Mouse (Mus musculus): Measurements from ENCODE around the gene Gm2174. TPM values are rescaled to one million over a fixed set of nuclear protein-coding genes. Genes with fewer than 3 reads are reported as not detected.

Gene Gm2174
- polyA plus RNA-seq, 1 experiment from 2014 or later, result not detected

- H3K9ac ChIP-seq (replicated peaks), result peak overlapping the region; percentile 79
- H3K27ac ChIP-seq (replicated peaks), result peak overlapping the region; percentile 95
- H3K36me3 ChIP-seq, result no peaks in the 10 kb centered on the region
- H3K9me3 ChIP-seq, result no peaks in the 10 kb centered on the region
- H3K4me1 ChIP-seq, result 0 out of 2 replicates have a peak, but pooled peaks cover 4% of the 10 kb centered on the region
- no peaks in the 10 kb centered on the region for H3K27me3 ChIP-seq
- H3K4me2 ChIP-seq (replicated peaks), result peak overlapping the region; percentile 57
- peak overlapping the region; percentile 58 for H3K4me3 ChIP-seq
- ATAC-seq (replicated peaks), result peak; percentile 16
- 24% methylated on average over 8 of the region's 8 CpGs for WGBS
Measured at GRCm38 (mm10) chrX:56456379-56456778, 8.6 kb downstream of the Gm2174 start.

- H3K9me3 ChIP-seq, result no peaks in the 10 kb centered on the region
- WGBS, result 77% methylated on average over 14 of the region's 14 CpGs
Measured at GRCm38 (mm10) chrX:56462020-56462933, 14.5 kb downstream of the Gm2174 start.

GRCm38 (mm10) chrX:56464906-56465305 is 17.1 kb downstream of the Gm2174 start:
- Histone ChIP-seq H3K4me2 (replicated peaks) (no peak overlapping the region), H3K4me1 (no peaks in the 10 kb centered on the region), H3K36me3 (no peaks in the 10 kb centered on the region), H3K27ac (replicated peaks) (no peak overlapping the region), H3K4me3 (no peak overlapping the region), H3K9ac (replicated peaks) (no peak overlapping the region), H3K9me3 (no peaks in the 10 kb centered on the region), H3K27me3 (no peaks in the 10 kb centered on the region)
- ATAC-seq (replicated peaks), result no peak
- 78% methylated on average over 1 of the region's 1 CpGs for WGBS

More at GRCm38 (mm10) chrX:56462020-56462933, 14.5 kb downstream of the Gm2174 start:
- Histone ChIP-seq H3K27ac (replicated peaks) (no peak overlapping the region), H3K9ac (replicated peaks) (no peak overlapping the region), H3K27me3 (no peaks in the 10 kb centered on the region), H3K36me3 (no peaks in the 10 kb centered on the region), H3K4me1 (no peaks in the 10 kb centered on the region), H3K4me3 (no peak overlapping the region), H3K4me2 (replicated peaks) (no peak overlapping the region)
- no peak for ATAC-seq (replicated peaks)

GRCm38 (mm10) chrX:56467688-56468087 is 19.9 kb downstream of the Gm2174 start:
- Histone ChIP-seq H3K4me3 (no peak overlapping the region), H3K9me3 (no peaks in the 10 kb centered on the region), H3K27me3 (no peaks in the 10 kb centered on the region), H3K9ac (replicated peaks) (no peak overlapping the region), H3K27ac (replicated peaks) (no peak overlapping the region), H3K4me1 (no peaks in the 10 kb centered on the region), H3K4me2 (replicated peaks) (no peak overlapping the region), H3K36me3 (no peaks in the 10 kb centered on the region)
- ATAC-seq (replicated peaks), result no peak; the same call in 1 of the 2 replicates
- WGBS, result 62% methylated on average over 4 of the region's 4 CpGs

DNA sequence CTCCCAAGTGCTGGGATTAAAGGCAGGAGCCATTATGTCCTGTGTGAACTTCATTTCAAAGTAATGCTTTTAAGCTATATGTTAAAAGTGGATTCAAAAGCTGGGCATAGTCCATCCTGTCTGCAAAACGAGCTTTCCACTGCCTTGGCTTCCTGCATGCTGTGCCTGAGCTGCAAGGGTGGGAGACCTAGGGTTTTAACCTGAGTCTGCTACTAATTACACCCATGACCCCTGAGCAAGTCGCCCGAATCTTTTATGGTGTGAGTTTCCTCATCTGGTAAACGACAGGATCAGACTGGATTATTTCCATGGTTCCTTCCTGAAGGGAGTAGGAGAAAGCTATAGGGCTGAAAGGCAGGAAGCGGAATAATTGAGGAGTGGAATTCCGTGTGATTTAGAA is 20.7 kb downstream of the Gm2174 start:
- WGBS, result 50% methylated on average over 6 of the region's 6 CpGs
- no peaks in the 10 kb centered on the region for H3K9me3 ChIP-seq
- H3K4me2 ChIP-seq (replicated peaks), result no peak overlapping the region
- no peaks in the 10 kb centered on the region for H3K4me1 ChIP-seq
- ATAC-seq (replicated peaks), result no peak
- no peaks in the 10 kb centered on the region for H3K27me3 ChIP-seq
- no peaks in the 10 kb centered on the region for H3K36me3 ChIP-seq
- no peak overlapping the region for H3K27ac ChIP-seq (replicated peaks)
- H3K9ac ChIP-seq (replicated peaks), result no peak overlapping the region
- no peak overlapping the region for H3K4me3 ChIP-seq

DNA sequence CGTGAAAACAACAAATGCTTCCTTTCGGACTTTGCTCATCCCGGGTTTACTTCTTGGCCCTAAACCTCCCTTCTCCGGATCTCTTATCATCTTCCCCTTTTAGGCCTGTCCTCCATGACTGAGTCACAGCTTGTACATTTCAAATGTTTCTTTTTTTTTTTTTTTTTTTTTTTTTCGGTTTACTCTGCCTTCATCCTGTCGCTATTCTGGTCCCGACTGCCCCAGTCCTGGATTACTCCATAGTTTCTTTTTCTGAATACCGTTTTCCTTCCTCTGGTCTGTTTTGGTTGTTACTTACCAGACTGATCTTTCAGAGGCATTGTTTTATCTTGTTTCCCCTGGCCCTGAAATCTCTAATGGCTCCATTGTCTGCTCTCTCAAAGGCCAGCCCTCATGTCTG is 26.3 kb downstream of the Gm2174 start:
- H3K4me1 ChIP-seq, result no peaks in the 10 kb centered on the region
- no peaks in the 10 kb centered on the region for H3K27me3 ChIP-seq
- H3K36me3 ChIP-seq, result no peaks in the 10 kb centered on the region
- 71% methylated on average over 8 of the region's 8 CpGs for WGBS
- H3K4me2 ChIP-seq (replicated peaks), result no peak overlapping the region
- H3K4me3 ChIP-seq, result no peak overlapping the region
- H3K9ac ChIP-seq (replicated peaks), result no peak overlapping the region
- H3K9me3 ChIP-seq, result no peaks in the 10 kb centered on the region
- no peak overlapping the region for H3K27ac ChIP-seq (replicated peaks)
- no peak for ATAC-seq (replicated peaks)

DNA sequence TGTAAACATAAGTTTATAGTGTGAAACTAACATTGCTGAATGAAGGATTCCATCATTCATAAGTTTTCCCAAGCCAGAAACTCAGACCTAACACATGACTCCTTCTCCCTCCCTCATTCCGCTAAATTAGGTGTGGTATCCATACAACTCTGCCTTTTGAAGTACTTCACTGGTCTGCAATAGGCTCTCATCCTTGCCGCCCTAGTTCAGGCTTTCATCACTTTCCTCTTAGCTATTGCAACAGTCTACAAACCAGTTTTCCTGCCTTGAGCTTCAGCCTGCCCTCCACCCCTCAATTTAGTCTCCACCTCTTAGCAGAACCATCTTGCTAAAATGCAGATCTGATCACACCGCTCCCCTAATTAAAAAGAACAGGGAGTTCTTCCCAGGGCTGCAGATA is 29.8 kb downstream of the Gm2174 start:
- no peak overlapping the region for H3K4me3 ChIP-seq
- no peak overlapping the region for H3K27ac ChIP-seq (replicated peaks)
- 83% methylated on average over 3 of the region's 3 CpGs for WGBS
- no peaks in the 10 kb centered on the region for H3K4me1 ChIP-seq
- no peak overlapping the region for H3K9ac ChIP-seq (replicated peaks)
- no peak for ATAC-seq (replicated peaks)
- no peaks in the 10 kb centered on the region for H3K9me3 ChIP-seq
- no peak overlapping the region for H3K4me2 ChIP-seq (replicated peaks)
- H3K27me3 ChIP-seq, result no peaks in the 10 kb centered on the region
- no peaks in the 10 kb centered on the region for H3K36me3 ChIP-seq

GRCm38 (mm10) chrX:56481906-56482305 is 34.1 kb downstream of the Gm2174 start:
- H3K36me3 ChIP-seq, result no peaks in the 10 kb centered on the region
- H3K4me2 ChIP-seq (replicated peaks), result no peak overlapping the region
- no peaks in the 10 kb centered on the region for H3K9me3 ChIP-seq
- no peaks in the 10 kb centered on the region for H3K4me1 ChIP-seq
- no peaks in the 10 kb centered on the region for H3K27me3 ChIP-seq
- no peak overlapping the region for H3K4me3 ChIP-seq
- H3K9ac ChIP-seq (replicated peaks), result no peak overlapping the region
- H3K27ac ChIP-seq (replicated peaks), result no peak overlapping the region
- WGBS, result 70% methylated on average over 3 of the region's 3 CpGs
- ATAC-seq (replicated peaks), result no peak

DNA sequence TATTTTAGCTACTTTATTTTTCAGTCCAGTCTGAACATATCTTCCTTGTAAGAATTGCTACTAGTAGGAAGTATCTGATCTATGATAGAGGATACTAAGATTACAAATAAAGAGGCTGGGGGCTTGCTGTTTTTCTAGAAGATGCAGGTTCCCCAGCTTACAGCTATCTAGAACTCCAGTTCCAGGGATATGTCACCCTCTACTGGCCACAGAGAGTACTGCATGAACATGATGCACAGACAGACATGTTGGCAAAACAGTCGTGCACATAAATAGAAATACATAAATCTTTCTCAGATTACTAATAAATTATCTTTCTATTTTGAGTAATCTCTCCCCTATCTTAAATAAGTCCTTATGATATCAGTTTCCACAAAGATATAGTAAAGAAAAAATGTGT is 42.0 kb downstream of the Gm2174 start:
- Histone ChIP-seq H3K4me1 (no peaks in the 10 kb centered on the region), H3K9me3 (no peaks in the 10 kb centered on the region), H3K27me3 (no peaks in the 10 kb centered on the region), H3K4me3 (no peak overlapping the region), H3K36me3 (no peaks in the 10 kb centered on the region), H3K9ac (replicated peaks) (no peak overlapping the region), H3K27ac (replicated peaks) (no peak overlapping the region), H3K4me2 (replicated peaks) (no peak overlapping the region)
- WGBS, result 26% methylated on average over 1 of the region's 1 CpGs
- no peak for ATAC-seq (replicated peaks)

- Histone ChIP-seq H3K4me1 (no peaks in the 10 kb centered on the region), H3K27ac (replicated peaks) (no peak overlapping the region), H3K9ac (replicated peaks) (no peak overlapping the region), H3K9me3 (no peaks in the 10 kb centered on the region), H3K27me3 (no peaks in the 10 kb centered on the region), H3K4me2 (replicated peaks) (no peak overlapping the region), H3K36me3 (0 out of 2 replicates have a peak, but pooled peaks cover 1% of the 10 kb centered on the region), H3K4me3 (no peak overlapping the region)
- 84% methylated on average over 7 of the region's 7 CpGs for WGBS
- ATAC-seq (replicated peaks), result no peak
Measured at GRCm38 (mm10) chrX:56497241-56497640, 49.5 kb downstream of the Gm2174 start.

Data from forebrain, embryonic 15.5 days (tissue).